Mouse (Mus musculus): ENCODE results near the gene Sox2. TPM values are rescaled to one million over a fixed set of nuclear protein-coding genes. Genes with fewer than 3 reads are reported as not detected.

The Sox2 gene
- polyA plus RNA-seq, 1 experiment from 2014 or later: 8.2 TPM

GRCm38 (mm10) chr3:34655311-34656075 is 5.3 kb downstream of the Sox2 start:
- Histone ChIP-seq H3K36me3 (ENCODE audit: control insufficient read depth, insufficient read depth, low read length) (no peaks in the 10 kb centered on the region), H3K9ac (ENCODE audit: low read depth, low read length) (peak overlapping the region; percentile 7), H3K27me3 (replicated peaks; ENCODE audit: control insufficient read depth, insufficient read depth, low read length) (peaks cover 24% of the 10 kb centered on the region), H3K4me3 (ENCODE audit: low read length) (peak overlapping the region; percentile 41), H3K27ac (ENCODE audit: low read depth, low read length) (peak overlapping the region; percentile 77), H3K4me2 (ENCODE audit: low read length) (peak overlapping the region; percentile 57), H3K9me3 (ENCODE audit: control insufficient read depth, low read length) (no peaks in the 10 kb centered on the region), H3K4me1 (ENCODE audit: control insufficient read depth, insufficient read depth, low read depth, low read length) (peaks cover 6% of the 10 kb centered on the region; the same call in 1 of the 2 replicates)
- ATAC-seq: no peak
- WGBS: 9% methylated on average over 11 of the region's 11 CpGs

GRCm38 (mm10) chr3:34656153-34656552 is 5.9 kb downstream of the Sox2 start:
- ATAC-seq: no peak
- H3K4me3 ChIP-seq (ENCODE audit: low read length): peak overlapping the region; percentile 33
- no peaks in the 10 kb centered on the region for H3K9me3 ChIP-seq (ENCODE audit: control insufficient read depth, low read length)
- peak overlapping the region; percentile 57 for H3K4me2 ChIP-seq (ENCODE audit: low read length)
- peaks cover 24% of the 10 kb centered on the region for H3K27me3 ChIP-seq (replicated peaks; ENCODE audit: control insufficient read depth, insufficient read depth, low read length)
- peaks cover under 1% of the 10 kb centered on the region; the same call in 1 of the 2 replicates for H3K4me1 ChIP-seq (ENCODE audit: control insufficient read depth, insufficient read depth, low read depth, low read length)
- H3K36me3 ChIP-seq (ENCODE audit: control insufficient read depth, insufficient read depth, low read length): no peaks in the 10 kb centered on the region
- peak overlapping the region; percentile 77 for H3K27ac ChIP-seq (ENCODE audit: low read depth, low read length)
- 3% methylated on average over 3 of the region's 3 CpGs for WGBS
- peak overlapping the region; percentile 7; the same call in 1 of the 2 replicates for H3K9ac ChIP-seq (ENCODE audit: low read depth, low read length)

- peak overlapping the region; percentile 33 for H3K4me3 ChIP-seq (ENCODE audit: low read length)
- H3K36me3 ChIP-seq (ENCODE audit: control insufficient read depth, insufficient read depth, low read length): no peaks in the 10 kb centered on the region
- H3K4me2 ChIP-seq (ENCODE audit: low read length): peak overlapping the region; percentile 57
- no peaks in the 10 kb centered on the region for H3K9me3 ChIP-seq (ENCODE audit: control insufficient read depth, low read length)
- no peak for ATAC-seq
- peak overlapping the region; percentile 77 for H3K27ac ChIP-seq (ENCODE audit: low read depth, low read length)
- H3K4me1 ChIP-seq (ENCODE audit: control insufficient read depth, insufficient read depth, low read depth, low read length): no peaks in the 10 kb centered on the region; the same call in 1 of the 2 replicates
- peak overlapping the region; percentile 55 for H3K9ac ChIP-seq (ENCODE audit: low read depth, low read length)
- H3K27me3 ChIP-seq (replicated peaks; ENCODE audit: control insufficient read depth, insufficient read depth, low read length): peaks cover 24% of the 10 kb centered on the region
- WGBS: 9% methylated on average over 23 of the region's 23 CpGs
Observed at GRCm38 (mm10) chr3:34656813-34657700, 6.9 kb downstream of the Sox2 start.

- Histone ChIP-seq H3K4me1 (ENCODE audit: control insufficient read depth, insufficient read depth, low read depth, low read length) (no peaks in the 10 kb centered on the region; the same call in 1 of the 2 replicates), H3K4me3 (ENCODE audit: low read length) (peak overlapping the region; percentile 33), H3K4me2 (ENCODE audit: low read length) (peak overlapping the region; percentile 57), H3K27me3 (replicated peaks; ENCODE audit: control insufficient read depth, insufficient read depth, low read length) (peaks cover 24% of the 10 kb centered on the region), H3K36me3 (ENCODE audit: control insufficient read depth, insufficient read depth, low read length) (no peaks in the 10 kb centered on the region), H3K9ac (ENCODE audit: low read depth, low read length) (peak overlapping the region; percentile 55; the same call in 1 of the 2 replicates), H3K27ac (ENCODE audit: low read depth, low read length) (peak overlapping the region; percentile 77), H3K9me3 (ENCODE audit: control insufficient read depth, low read length) (no peaks in the 10 kb centered on the region)
- ATAC-seq: no peak
- 41% methylated on average over 2 of the region's 2 CpGs for WGBS
Observed at GRCm38 (mm10) chr3:34657701-34658090, 7.5 kb downstream of the Sox2 start.

GRCm38 (mm10) chr3:34658241-34658965 is 8.2 kb downstream of the Sox2 start:
- peaks cover 24% of the 10 kb centered on the region for H3K27me3 ChIP-seq (replicated peaks; ENCODE audit: control insufficient read depth, insufficient read depth, low read length)
- WGBS: 45% methylated on average over 7 of the region's 7 CpGs
- ATAC-seq: no peak
- no peaks in the 10 kb centered on the region; the same call in 1 of the 2 replicates for H3K4me1 ChIP-seq (ENCODE audit: control insufficient read depth, insufficient read depth, low read depth, low read length)
- no peaks in the 10 kb centered on the region for H3K36me3 ChIP-seq (ENCODE audit: control insufficient read depth, insufficient read depth, low read length)
- H3K4me2 ChIP-seq (ENCODE audit: low read length): peak overlapping the region; percentile 57
- 0 out of 2 replicates have a peak overlapping the region, but pooled peaks have one; percentile 7 for H3K9ac ChIP-seq (ENCODE audit: low read depth, low read length)
- H3K9me3 ChIP-seq (ENCODE audit: control insufficient read depth, low read length): no peaks in the 10 kb centered on the region
- peak overlapping the region; percentile 26 for H3K27ac ChIP-seq (ENCODE audit: low read depth, low read length)
- H3K4me3 ChIP-seq (ENCODE audit: low read length): no peak overlapping the region

GRCm38 (mm10) chr3:34658966-34659535 is 8.8 kb downstream of the Sox2 start:
- 55% methylated on average over 8 of the region's 8 CpGs for WGBS
- peaks cover 24% of the 10 kb centered on the region for H3K27me3 ChIP-seq (replicated peaks; ENCODE audit: control insufficient read depth, insufficient read depth, low read length)
- no peaks in the 10 kb centered on the region for H3K36me3 ChIP-seq (ENCODE audit: control insufficient read depth, insufficient read depth, low read length)
- peaks cover 4% of the 10 kb centered on the region for H3K4me1 ChIP-seq (ENCODE audit: control insufficient read depth, insufficient read depth, low read depth, low read length)
- H3K27ac ChIP-seq (ENCODE audit: low read depth, low read length): peak overlapping the region; percentile 26
- no peak overlapping the region for H3K4me3 ChIP-seq (ENCODE audit: low read length)
- no peak overlapping the region for H3K9ac ChIP-seq (ENCODE audit: low read depth, low read length)
- H3K4me2 ChIP-seq (ENCODE audit: low read length): peak overlapping the region; percentile 31
- ATAC-seq: no peak
- H3K9me3 ChIP-seq (ENCODE audit: control insufficient read depth, low read length): no peaks in the 10 kb centered on the region

GRCm38 (mm10) chr3:34659861-34660260 is 9.7 kb downstream of the Sox2 start:
- H3K9ac ChIP-seq (ENCODE audit: low read depth, low read length): no peak overlapping the region; the same call in 1 of the 2 replicates
- no peaks in the 10 kb centered on the region for H3K9me3 ChIP-seq (ENCODE audit: control insufficient read depth, low read length)
- H3K4me1 ChIP-seq (ENCODE audit: control insufficient read depth, insufficient read depth, low read depth, low read length): peaks cover 4% of the 10 kb centered on the region
- H3K27me3 ChIP-seq (replicated peaks; ENCODE audit: control insufficient read depth, insufficient read depth, low read length): peaks cover 24% of the 10 kb centered on the region
- 8% methylated on average over 6 of the region's 6 CpGs for WGBS
- H3K36me3 ChIP-seq (ENCODE audit: control insufficient read depth, insufficient read depth, low read length): no peaks in the 10 kb centered on the region
- peak overlapping the region; percentile 29 for H3K4me2 ChIP-seq (ENCODE audit: low read length)
- no peak overlapping the region for H3K4me3 ChIP-seq (ENCODE audit: low read length)
- H3K27ac ChIP-seq (ENCODE audit: low read depth, low read length): peak overlapping the region; percentile 77
- peak; percentile 28; the same call in 1 of the 2 replicates for ATAC-seq

GRCm38 (mm10) chr3:34660542-34661290 is 10.5 kb downstream of the Sox2 start:
- H3K9ac ChIP-seq (ENCODE audit: low read depth, low read length): no peak overlapping the region
- H3K4me2 ChIP-seq (ENCODE audit: low read length): peak overlapping the region; percentile 29; the same call in 1 of the 2 replicates
- H3K27ac ChIP-seq (ENCODE audit: low read depth, low read length): peak overlapping the region; percentile 77
- H3K4me3 ChIP-seq (ENCODE audit: low read length): no peak overlapping the region
- WGBS: 16% methylated on average over 14 of the region's 14 CpGs
- peaks cover 24% of the 10 kb centered on the region for H3K27me3 ChIP-seq (replicated peaks; ENCODE audit: control insufficient read depth, insufficient read depth, low read length)
- ATAC-seq: peak; percentile 28; the same call in 1 of the 2 replicates
- peaks cover 4% of the 10 kb centered on the region for H3K4me1 ChIP-seq (ENCODE audit: control insufficient read depth, insufficient read depth, low read depth, low read length)
- no peaks in the 10 kb centered on the region for H3K36me3 ChIP-seq (ENCODE audit: control insufficient read depth, insufficient read depth, low read length)
- no peaks in the 10 kb centered on the region for H3K9me3 ChIP-seq (ENCODE audit: control insufficient read depth, low read length)
